Mouse (Mus musculus): Measurements from ENCODE around the gene Ppp1cc. TPM values are rescaled to one million over a fixed set of nuclear protein-coding genes. Genes with fewer than 3 reads are reported as not detected.

Ppp1cc gene
- polyA plus RNA-seq, 1 experiment from 2014 or later: 193 TPM

Other genes with a start within 250 kb of the Ppp1cc start
- gene Cux2, start 108.2 kb upstream of the Ppp1cc start, polyA plus RNA-seq (2015; fragmentation: Nextera tagmentation; extraction: Ambion mirVana): 20.1 and 20.2 TPM in 2 replicates
- 1.6 and 2.4 TPM in 2 replicates for gene Myl2, start 57.3 kb upstream of the Ppp1cc start, polyA plus RNA-seq (2015; fragmentation: Nextera tagmentation; extraction: Ambion mirVana)
- 0.24 and 0.25 TPM in 2 replicates for gene Ccdc63, start 17.5 kb upstream of the Ppp1cc start, polyA plus RNA-seq (2015; fragmentation: Nextera tagmentation; extraction: Ambion mirVana)
- gene Hvcn1, start 48.5 kb downstream of the Ppp1cc start, polyA plus RNA-seq (2015; fragmentation: Nextera tagmentation; extraction: Ambion mirVana): 1.7 and 1.8 TPM in 2 replicates
- 5.4 and 7.3 TPM in 2 replicates for gene Tctn1, start 106.2 kb downstream of the Ppp1cc start, polyA plus RNA-seq (2015; fragmentation: Nextera tagmentation; extraction: Ambion mirVana)
- gene Pptc7, start 126.1 kb downstream of the Ppp1cc start, polyA plus RNA-seq (2015; fragmentation: Nextera tagmentation; extraction: Ambion mirVana): 7.1 and 7.6 TPM in 2 replicates
- 23.9 and 28.9 TPM in 2 replicates for gene Rad9b, start 196.0 kb downstream of the Ppp1cc start, polyA plus RNA-seq (2015; fragmentation: Nextera tagmentation; extraction: Ambion mirVana)
- 320 and 347 TPM in 2 replicates for gene Vps29, start 196.1 kb downstream of the Ppp1cc start, polyA plus RNA-seq (2015; fragmentation: Nextera tagmentation; extraction: Ambion mirVana)
- gene Gpn3, start 213.6 kb downstream of the Ppp1cc start, polyA plus RNA-seq (2015; fragmentation: Nextera tagmentation; extraction: Ambion mirVana): 42.3 and 42.7 TPM in 2 replicates
- gene Fam216a, start 214.1 kb downstream of the Ppp1cc start, polyA plus RNA-seq (2015; fragmentation: Nextera tagmentation; extraction: Ambion mirVana): 135 and 139 TPM in 2 replicates
- 168 and 172 TPM in 2 replicates for gene Arpc3, start 233.6 kb downstream of the Ppp1cc start, polyA plus RNA-seq (2015; fragmentation: Nextera tagmentation; extraction: Ambion mirVana)

Measured in midbrain, embryonic 16.5 days (tissue).